Mouse (Mus musculus) small intestine, adult 2 months (tissue): Measurements from ENCODE around the gene Stard7.
"Not testable (repeated sequence)": the region's sequence is repeated elsewhere in the genome, so short reads cannot be mapped to it uniquely, and the experiment has no call there.

ENCODE experiments used
- CTCF ChIP-seq: fragments of 200-500 bp; IDR thresholded peaks from 2 replicates; pipeline ENCODE4 v1.5.1; 2012; ENCODE audit warnings: low read depth, mild to moderate bottlenecking, control low read depth, inconsistent platforms, low read length, moderate library complexity, mixed read lengths; ENCODE audit not compliant: insufficient replicate concordance, insufficient read length; ENCODE audit errors: extremely low read depth
- POLR2A ChIP-seq: fragments of 200-500 bp; IDR thresholded peaks from 2 replicates; pipeline ENCODE4 v1.6.1; 2012; ENCODE audit warnings: low read depth, mild to moderate bottlenecking, control low read depth, inconsistent platforms, low read length, moderate library complexity

- TF ChIP-seq POLR2A, CTCF: not testable (repeated sequence)
Observed at GRCm38 (mm10) chr2:127272049-127272448, 2.0 kb downstream of the Stard7 start.
